18 mouse cellular contexts compared by ENCODE assay signal in genomic region chr12:81219339-81219738, GRCm38 (mm10).
"Had no signal": no experiment of that assay in that cellular context is flagged by ENCODE, and none has a peak within 500 bp of the region (broad histone marks: within the 10 kb centered on the region; RNA-seq: fewer than 3 reads in every experiment).

No protein-coding gene starts in this region.

- ATAC-seq: midbrain, embryonic 16.5 days had no signal

- H3K36me3 ChIP-seq: midbrain, embryonic 10.5 days; midbrain, embryonic 12.5 days; neural tube, embryonic 13.5 days; neural tube, embryonic 15.5 days had no signal

- H3K4me3 ChIP-seq: midbrain, embryonic 10.5 days; midbrain, embryonic 12.5 days; myocyte; neural tube, embryonic 13.5 days; neural tube, embryonic 15.5 days had no signal

- H3K9me3 ChIP-seq: midbrain, embryonic 10.5 days; midbrain, embryonic 12.5 days; neural tube, embryonic 13.5 days; neural tube, embryonic 15.5 days had no signal

- H3K9ac ChIP-seq: lung, embryonic 14.5 days; midbrain, embryonic 12.5 days; neural tube, embryonic 13.5 days; neural tube, embryonic 15.5 days had no signal

- H3K27me3 ChIP-seq: midbrain, embryonic 12.5 days; neural tube, embryonic 13.5 days; neural tube, embryonic 15.5 days had no signal

- H3K27ac ChIP-seq: midbrain, embryonic 10.5 days; midbrain, embryonic 12.5 days; neural tube, embryonic 13.5 days; neural tube, embryonic 15.5 days had no signal

- DNase-seq: lung, adult 18-20 months; lung, embryonic 14.5 days; lung, postnatal 10 days; lung, postnatal 4 days; midbrain, embryonic 14.5 days; right cerebral cortex, adult 18-20 months; right cerebral cortex, postnatal 25 days; right cerebral cortex, postnatal 4 days; spleen, adult 18-20 months; thymus, adult 18-20 months; thymus, postnatal 14 days; thymus, postnatal 36 days had no signal
